In genomic region chr5:64136325-64136724, GRCm38 (mm10) we compare ENCODE assay signal across 11 mouse cellular contexts. TPM values are rescaled to one million over a fixed set of nuclear protein-coding genes. Genes with fewer than 3 reads are reported as not detected.
DNase-seq lines count a peak whose midpoint lies in the region; ATAC-seq and TF ChIP-seq lines count a peak whose summit lies in the region.
"Had no signal": no experiment of that assay in that cellular context is flagged by ENCODE, and none has a peak within 500 bp of the region (broad histone marks: within the 10 kb centered on the region; RNA-seq: fewer than 3 reads in every experiment).

No protein-coding gene starts in this region.

- no peaks in the 10 kb centered on the region for H3K36me3 ChIP-seq in lung, embryonic 14.5 days (ENCODE audit: insufficient read depth)

- no peak overlapping the region for H3K9ac ChIP-seq in lung, embryonic 14.5 days

- TF ChIP-seq POLR2A in embryonic fibroblast, embryonic 13.5 days (IDR thresholded peaks at IDR 0.05; ENCODE audit: low read depth, low read length) = no peak

- H3K9me3 ChIP-seq in lung, embryonic 14.5 days (ENCODE audit: low read depth, low read length) = no peaks in the 10 kb centered on the region

- no peaks in the 10 kb centered on the region for H3K4me1 ChIP-seq in lung, embryonic 14.5 days (ENCODE audit: insufficient read depth)
- no peaks in the 10 kb centered on the region for H3K4me1 ChIP-seq in embryonic fibroblast, embryonic 13.5 days (ENCODE audit: control insufficient read depth, insufficient read depth, low read length)

- DNase-seq in embryo, embryonic 10 days (ENCODE audit: low spot score) = peak; percentile 35
- no peak for DNase-seq in embryo, embryonic 11 days
- DNase-seq in lung, embryonic 14.5 days = peak; percentile 55
- no peak for DNase-seq in lung, postnatal 25 days (ENCODE audit: low spot score)
- DNase-seq in left cerebral cortex, postnatal 36 days (ENCODE audit: low spot score in 2 of 2) = no peak
- DNase-seq: cerebellum, adult 9-11 months; gastrocnemius, postnatal 25 days; layer of hippocampus, adult 9-11 months had no signal

- H3K27ac ChIP-seq in lung, embryonic 14.5 days (ENCODE audit: low read depth) = no peak overlapping the region
- H3K27ac ChIP-seq in embryonic fibroblast, embryonic 13.5 days (ENCODE audit: insufficient read depth, low read length) = no peak overlapping the region

- 75% methylated on average over 5 of the region's 5 CpGs for WGBS in lung, embryonic 14.5 days

- intact Hi-C loops in left cerebral cortex, postnatal 36 days (cut with DNase I) = no loop called here

- H3K4me3 ChIP-seq in lung, embryonic 14.5 days (ENCODE audit: low read depth, low read length) = no peak overlapping the region
- H3K4me3 ChIP-seq in embryonic fibroblast, embryonic 13.5 days (ENCODE audit: insufficient read depth, low read length) = no peak overlapping the region

- no peaks in the 10 kb centered on the region for H3K27me3 ChIP-seq in lung, embryonic 14.5 days (ENCODE audit: insufficient read depth, low read length)

- TF ChIP-seq CTCF in lung, embryonic 14.5 days (IDR thresholded peaks at IDR 0.05; ENCODE audit: low read depth) = peak; percentile 69
- peak; percentile 56; the same call in 1 of the 2 replicates for TF ChIP-seq CTCF in embryonic fibroblast, embryonic 13.5 days (IDR thresholded peaks at IDR 0.05; ENCODE audit: borderline replicate concordance, insufficient read depth, low read length)

- no peak for ATAC-seq in lung, embryonic 14.5 days (ENCODE audit: insufficient read depth)
- ATAC-seq in neutrophil, adult 5-6 weeks (ENCODE audit: extremely low read depth, insufficient number of reproducible peaks, low FRiP score, poor library complexity, severe bottlenecking) = peak; percentile 40; the same call in 1 of the 2 replicates
- no peak for ATAC-seq in erythroblast, adult 5-6 weeks (replicated peaks; ENCODE audit: low FRiP score, poor library complexity, severe bottlenecking)

- H3K4me2 ChIP-seq in lung, embryonic 14.5 days = no peak overlapping the region

RNA-seq across cellular contexts. Expression of gene Tbc1d1, which starts 19.8 kb away (rescaled TPM):
- 54.4 and 58.7 TPM in 2 replicates for polyA plus RNA-seq in lung, embryonic 14.5 days (2014; fragmentation: Nextera tagmentation; extraction: Ambion mirVana)
- 37.9 and 47.1 TPM in 2 replicates for polyA plus RNA-seq in embryonic fibroblast, embryonic 13.5 days (2011; ENCODE audit: insufficient read length, low read depth, missing spikeins)
- 87.0 and 89.8 TPM in 2 replicates for total RNA-seq in neutrophil, adult 5-6 weeks (2017)
- total RNA-seq in erythroblast, adult 5-6 weeks (2015; ENCODE audit: low replicate concordance) = 7.3 and 10.4 TPM in 2 replicates
- 9.6 and 11.0 TPM in 2 replicates for total RNA-seq in erythroblast, adult 5-6 weeks (2017; ENCODE audit: low replicate concordance)
- total RNA-seq in left cerebral cortex, postnatal 36 days (2021) = 10 to 100 TPM; 15.6 to 19.5 TPM

RNA-seq across cellular contexts. Expression of gene Pgm2, which starts 43.6 kb away (rescaled TPM):
- polyA plus RNA-seq in lung, embryonic 14.5 days (2014; fragmentation: Nextera tagmentation; extraction: Ambion mirVana) = 39.9 and 43.0 TPM in 2 replicates
- 39.6 and 42.0 TPM in 2 replicates for polyA plus RNA-seq in embryonic fibroblast, embryonic 13.5 days (2011; ENCODE audit: insufficient read length, low read depth, missing spikeins)
- total RNA-seq in neutrophil, adult 5-6 weeks (2017) = 24.9 and 25.6 TPM in 2 replicates
- total RNA-seq in erythroblast, adult 5-6 weeks (2015; ENCODE audit: low replicate concordance) = 7.1 and 10.0 TPM in 2 replicates
- 8.3 and 11.8 TPM in 2 replicates for total RNA-seq in erythroblast, adult 5-6 weeks (2017; ENCODE audit: low replicate concordance)
- 10 to 100 TPM; 10.4 to 10.7 TPM for total RNA-seq in left cerebral cortex, postnatal 36 days (2021)

Comparison
In these comparisons a context has a peak if more than half of its experiments do, and no peak if none do; other contexts are left out.
1. DNase-seq: peak in embryo, embryonic 10 days (single experiment) and lung, embryonic 14.5 days (single experiment); none in embryo, embryonic 11 days (single experiment), lung, postnatal 25 days (single experiment) and left cerebral cortex, postnatal 36 days (0 of 2).